Comparison of ENCODE assay signal across 8 mouse cellular contexts in the genomic region with DNA sequence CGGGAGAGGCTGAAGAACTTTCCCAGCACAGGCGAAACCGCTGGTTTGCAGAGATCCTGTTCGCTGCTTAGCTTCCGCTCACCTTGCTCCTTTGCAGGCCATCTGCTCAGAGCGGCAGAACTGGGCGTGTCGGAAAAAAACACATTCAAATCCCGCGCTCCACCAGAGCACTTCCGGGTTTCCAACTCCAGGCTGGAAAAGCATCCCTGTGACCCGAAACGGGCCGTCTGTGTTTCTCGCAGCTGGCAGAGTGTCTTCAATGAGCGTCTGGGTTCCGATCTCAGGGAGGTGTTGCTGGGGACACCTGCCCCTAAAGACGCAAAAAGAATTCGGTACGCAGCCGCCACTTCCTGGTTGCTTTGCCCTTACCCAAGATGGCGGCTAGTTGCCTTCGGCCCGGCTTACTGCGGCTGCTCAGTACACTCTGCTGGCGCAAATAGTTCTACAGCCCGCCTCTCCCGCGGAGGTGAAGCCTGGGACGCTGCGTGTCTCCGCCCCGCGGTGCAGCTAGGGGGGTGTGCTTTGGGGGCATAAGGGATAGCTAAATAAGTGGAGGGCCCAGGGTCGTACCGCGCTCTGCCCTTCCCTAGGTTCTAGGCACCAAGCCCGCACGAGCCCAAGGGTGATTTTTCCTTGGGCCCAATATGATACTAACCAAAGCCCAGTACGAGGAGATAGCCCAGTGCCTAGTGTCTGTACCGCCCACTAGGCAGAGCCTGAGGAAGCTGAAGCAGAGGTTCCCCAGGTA. TPM values are rescaled to one million over a fixed set of nuclear protein-coding genes. Genes with fewer than 3 reads are reported as not detected.
DNase-seq lines count a peak whose midpoint lies in the region; ATAC-seq and TF ChIP-seq lines count a peak whose summit lies in the region.

A gene (plus strand): TSS at position 476 of the 748 bp plus-strand sequence.

- H3K9me3 ChIP-seq in ES-Bruce4 (replicated peaks; ENCODE audit: control insufficient read depth, insufficient read depth, low read length, poor library complexity, severe bottlenecking) = no peaks in the 10 kb centered on the region
- no peaks in the 10 kb centered on the region for H3K9me3 ChIP-seq in forebrain, embryonic 14.5 days (replicated peaks; ENCODE audit: control insufficient read depth, low read length)
- no peaks in the 10 kb centered on the region for H3K9me3 ChIP-seq in neural tube, embryonic 15.5 days (replicated peaks)

- peak within 1 kb of the TSS; percentile 59 for H3K4me2 ChIP-seq in forebrain, embryonic 14.5 days (ENCODE audit: low read length)
- H3K4me2 ChIP-seq in neural tube, embryonic 15.5 days = peak within 1 kb of the TSS; percentile 69

- H3K36me3 ChIP-seq in ES-Bruce4 (ENCODE audit: control insufficient read depth, insufficient read depth, low read length, poor library complexity, severe bottlenecking) = no peaks in the 10 kb centered on the region
- H3K36me3 ChIP-seq in forebrain, embryonic 14.5 days (ENCODE audit: control insufficient read depth, insufficient read depth, low read length) = no peaks in the 10 kb centered on the region
- H3K36me3 ChIP-seq in neural tube, embryonic 15.5 days = no peaks in the 10 kb centered on the region

- TF ChIP-seq CTCF in ES-Bruce4 (IDR thresholded peaks at IDR 0.05; ENCODE audit: low read depth, low read length) = no peak

- peaks cover 3% of the 10 kb centered on the region for H3K4me1 ChIP-seq in ES-Bruce4 (ENCODE audit: control insufficient read depth, insufficient read depth, low read length)
- peaks cover 8% of the 10 kb centered on the region for H3K4me1 ChIP-seq in forebrain, embryonic 14.5 days (ENCODE audit: control insufficient read depth, insufficient read depth, low read length)
- peaks cover 12% of the 10 kb centered on the region for H3K4me1 ChIP-seq in neural tube, embryonic 15.5 days

- peak within 1 kb of the TSS; percentile 49 for H3K9ac ChIP-seq in ES-Bruce4 (ENCODE audit: low read depth, poor library complexity, severe bottlenecking)
- H3K9ac ChIP-seq in forebrain, embryonic 14.5 days (ENCODE audit: low read length) = peak within 1 kb of the TSS; percentile 69
- H3K9ac ChIP-seq in neural tube, embryonic 15.5 days (replicated peaks) = peak within 1 kb of the TSS; percentile 64

- H3K4me3 ChIP-seq in ES-Bruce4 (ENCODE audit: low read depth, low read length) = peak within 1 kb of the TSS; percentile 89
- H3K4me3 ChIP-seq in forebrain, embryonic 14.5 days (ENCODE audit: low read depth, low read length) = peak within 1 kb of the TSS; percentile 63
- H3K4me3 ChIP-seq in neural tube, embryonic 15.5 days (replicated peaks) = peak within 1 kb of the TSS; percentile 61

- H3K27me3 ChIP-seq in ES-Bruce4 (ENCODE audit: control insufficient read depth, insufficient read depth, low read length, poor library complexity, severe bottlenecking) = no peaks in the 10 kb centered on the region
- no peaks in the 10 kb centered on the region for H3K27me3 ChIP-seq in forebrain, embryonic 14.5 days (replicated peaks; ENCODE audit: control insufficient read depth, insufficient read depth, low read length)
- no peaks in the 10 kb centered on the region for H3K27me3 ChIP-seq in neural tube, embryonic 15.5 days (replicated peaks)

- peak; percentile 97 for ATAC-seq in cerebellum, adult (ENCODE audit: insufficient number of reproducible peaks, low FRiP score, low TSS enrichment)
- ATAC-seq in forebrain, embryonic 14.5 days = peak; percentile 97
- peak; percentile 98 for ATAC-seq in neural tube, embryonic 15.5 days (ENCODE audit: low FRiP score)

- DNase-seq in forebrain, embryonic 14.5 days (ENCODE audit: low spot score) = peak; percentile 94
- peak; percentile 88 to 89 for DNase-seq in heart, postnatal 14 days
- peak; percentile 89 for DNase-seq in layer of hippocampus, adult 11-12 months (ENCODE audit: low spot score)
- DNase-seq in lung, adult 18-20 months = peak; percentile 90 to 91
- peak; percentile 89 for DNase-seq in testis, postnatal 14 days (ENCODE audit: low spot score)

- H3K27ac ChIP-seq in ES-Bruce4 (ENCODE audit: insufficient read depth, low read length) = peak within 1 kb of the TSS; percentile 77
- H3K27ac ChIP-seq in forebrain, embryonic 14.5 days (ENCODE audit: low read depth, low read length) = peak within 1 kb of the TSS; percentile 52; the same call in 1 of the 2 replicates
- H3K27ac ChIP-seq in neural tube, embryonic 15.5 days (replicated peaks) = peak within 1 kb of the TSS; percentile 76

- peak; percentile 50 for TF ChIP-seq EP300 in ES-Bruce4 (IDR thresholded peaks at IDR 0.05; ENCODE audit: insufficient read depth, low read depth, low read length)

- intact Hi-C loops in heart, postnatal 14 days (cut with DNase I) = loop anchor here (5.0 kb wide), 1 partner anchor 481 kb away; no protein-coding TSS in a partner anchor

- peak; percentile 43 for TF ChIP-seq POLR2A in ES-Bruce4 (IDR thresholded peaks at IDR 0.05; ENCODE audit: insufficient read depth, low read length)

- WGBS in forebrain, embryonic 14.5 days = under 1% methylated on average over 41 of the region's 41 CpGs
- WGBS in neural tube, embryonic 15.5 days = under 1% methylated on average over 41 of the region's 41 CpGs

RNA-seq across cellular contexts. Expression of the gene that starts here (rescaled TPM):
- 37.9 and 38.8 TPM in 2 replicates for polyA plus RNA-seq in ES-Bruce4 (2011; ENCODE audit: insufficient read depth, insufficient read length, low read depth, missing spikeins)
- polyA plus RNA-seq in forebrain, embryonic 14.5 days (2014; fragmentation: Nextera tagmentation; extraction: Ambion mirVana) = 14.5 and 18.9 TPM in 2 replicates
- 1 to 10 TPM; 1.7 to 2.3 TPM for total RNA-seq in heart, postnatal 14 days (2021)
- polyA plus RNA-seq in neural tube, embryonic 15.5 days (2015; fragmentation: Nextera tagmentation; extraction: Ambion mirVana) = 14.5 and 16.9 TPM in 2 replicates

Comparison
In these comparisons a context has a peak if more than half of its experiments do, and no peak if none do; other contexts are left out.
1. Peak in every context shown above with its lines: DNase-seq, ATAC-seq, H3K4me3 ChIP-seq and H3K27ac ChIP-seq.